Mouse (Mus musculus): Measurements from ENCODE around the gene Pusl1.

The Pusl1 gene

GRCm38 (mm10) chr4:155891551-155892001 is at the start of gene Pusl1, which contains the start of gene Acap3:
Gene Pusl1 (minus strand): TSS chr4:155891781.
Gene Acap3 (plus strand): TSS chr4:155891822.
- DNase-seq: peak; percentile 98

- no peak for DNase-seq
Measured at GRCm38 (mm10) chr4:155932031-155932430, 40.5 kb upstream of the Pusl1 start.

GRCm38 (mm10) chr4:155908751-155909150 is 17.2 kb upstream of the Pusl1 start:
- DNase-seq: no peak

- peak; percentile 0 for DNase-seq
Measured at GRCm38 (mm10) chr4:155908281-155908680, 16.7 kb upstream of the Pusl1 start.

GRCm38 (mm10) chr4:155907003-155907402 is 15.4 kb upstream of the Pusl1 start:
- no peak for DNase-seq

- DNase-seq: peak; percentile 1
Measured at GRCm38 (mm10) chr4:155906125-155906524, 14.5 kb upstream of the Pusl1 start.

- DNase-seq: no peak
Measured at GRCm38 (mm10) chr4:155905634-155906033, 14.1 kb upstream of the Pusl1 start.

- peak; percentile 29 for DNase-seq
Measured at GRCm38 (mm10) chr4:155904318-155905102, 12.9 kb upstream of the Pusl1 start.

GRCm38 (mm10) chr4:155903246-155903645 is 11.7 kb upstream of the Pusl1 start:
- DNase-seq: peak; percentile 1

GRCm38 (mm10) chr4:155901205-155901604 is 9.6 kb upstream of the Pusl1 start:
- peak; percentile 69 for DNase-seq

GRCm38 (mm10) chr4:155899355-155899754 is 7.8 kb upstream of the Pusl1 start:
- DNase-seq: no peak

- DNase-seq: no peak
Measured at GRCm38 (mm10) chr4:155898318-155898717, 6.7 kb upstream of the Pusl1 start.

GRCm38 (mm10) chr4:155896461-155896860 is 4.9 kb upstream of the Pusl1 start:
- no peak for DNase-seq

- DNase-seq: no peak
Measured at GRCm38 (mm10) chr4:155895826-155896225, 4.2 kb upstream of the Pusl1 start.

- peak; percentile 66 for DNase-seq
Measured at GRCm38 (mm10) chr4:155895216-155895615, 3.6 kb upstream of the Pusl1 start.

GRCm38 (mm10) chr4:155894311-155894881 is 2.8 kb upstream of the Pusl1 start:
- peak; percentile 67 for DNase-seq

GRCm38 (mm10) chr4:155893212-155893690 is 1.7 kb upstream of the Pusl1 start:
- no peak for DNase-seq

- no peak for DNase-seq
Measured at GRCm38 (mm10) chr4:155892438-155893211, 1.0 kb upstream of the Pusl1 start.

GRCm38 (mm10) chr4:155892017-155892416 is 436 bp upstream of the Pusl1 start:
- DNase-seq: peak; percentile 91

- peak; percentile 29 for DNase-seq
Measured at GRCm38 (mm10) chr4:155891011-155891471, 540 bp downstream of the Pusl1 start.

- DNase-seq: no peak
Measured at GRCm38 (mm10) chr4:155889316-155889715, 2.3 kb downstream of the Pusl1 start.

- DNase-seq: no peak
Measured at GRCm38 (mm10) chr4:155888181-155888580, 3.4 kb downstream of the Pusl1 start.

- no peak for DNase-seq
Measured at GRCm38 (mm10) chr4:155887674-155888073, 3.9 kb downstream of the Pusl1 start.

Data from kidney, postnatal 14 days (tissue).